In the genomic region with DNA sequence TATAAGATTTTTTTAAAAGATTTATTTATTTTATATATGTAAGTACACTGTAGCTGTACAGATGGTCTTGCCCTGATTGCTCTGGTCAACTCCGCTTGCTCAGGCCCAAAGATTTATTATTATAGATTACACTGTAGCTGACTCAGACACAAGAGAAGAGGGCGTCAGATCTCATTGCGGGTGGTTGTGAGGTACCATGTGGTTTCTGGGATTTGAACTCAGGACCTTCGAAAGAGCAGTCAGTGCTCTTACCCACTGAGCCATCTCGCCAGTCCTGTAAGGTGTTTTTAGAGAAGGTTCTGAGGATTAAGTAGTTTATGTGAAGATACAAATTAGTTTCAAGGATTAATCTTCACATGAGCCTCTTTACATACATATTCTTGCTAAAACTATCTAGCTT, we compare ENCODE assay signal across 19 mouse cellular contexts.
"Had no signal": no experiment of that assay in that cellular context is flagged by ENCODE, and none has a peak within 500 bp of the region (broad histone marks: within the 10 kb centered on the region; RNA-seq: fewer than 3 reads in every experiment).

No protein-coding gene starts in this region.

- H3K9ac ChIP-seq: liver, embryonic 13.5 days; liver, embryonic 15.5 days; liver, postnatal 0 days; midbrain, embryonic 12.5 days; midbrain, embryonic 15.5 days; neural tube, embryonic 13.5 days; neural tube, embryonic 15.5 days had no signal

- H3K4me3 ChIP-seq: liver, embryonic 13.5 days; liver, embryonic 15.5 days; megakaryocyte, embryonic 14.5 days; midbrain, embryonic 12.5 days; midbrain, embryonic 15.5 days; neural tube, embryonic 13.5 days; neural tube, embryonic 15.5 days had no signal

- ATAC-seq: liver, postnatal 0 days; midbrain, embryonic 15.5 days had no signal

- H3K9me3 ChIP-seq: liver, embryonic 13.5 days; liver, embryonic 15.5 days; megakaryocyte, embryonic 14.5 days; midbrain, embryonic 12.5 days; midbrain, embryonic 15.5 days; neural tube, embryonic 13.5 days; neural tube, embryonic 15.5 days had no signal

- H3K27ac ChIP-seq: liver, embryonic 13.5 days; liver, embryonic 15.5 days; macrophage; midbrain, embryonic 12.5 days; midbrain, embryonic 15.5 days; neural tube, embryonic 13.5 days had no signal

- H3K27me3 ChIP-seq: liver, embryonic 13.5 days; liver, embryonic 15.5 days; megakaryocyte, embryonic 14.5 days; midbrain, embryonic 12.5 days; midbrain, embryonic 15.5 days; neural tube, embryonic 13.5 days; neural tube, embryonic 15.5 days had no signal

- H3K4me2 ChIP-seq: liver, embryonic 11.5 days; liver, embryonic 13.5 days; liver, embryonic 15.5 days; midbrain, embryonic 12.5 days; midbrain, embryonic 15.5 days; neural tube, embryonic 13.5 days; neural tube, embryonic 15.5 days had no signal

- H3K36me3 ChIP-seq: liver, embryonic 15.5 days; midbrain, embryonic 15.5 days; neural tube, embryonic 15.5 days had no signal

- DNase-seq: liver, embryonic 13.5 days; liver, postnatal 0 days; lung, postnatal 36 days; retina, postnatal 1 day; right cerebral cortex, adult 18-20 months; right cerebral cortex, postnatal 25 days; right cerebral cortex, postnatal 4 days; spleen, adult 18-20 months; thymus, adult 18-20 months; thymus, postnatal 14 days; thymus, postnatal 36 days had no signal
